Mouse (Mus musculus) embryonic facial prominence, embryonic 10.5 days (tissue): Measurements from ENCODE around the gene Acbd5. TPM values are rescaled to one million over a fixed set of nuclear protein-coding genes. Genes with fewer than 3 reads are reported as not detected.

Experiments used
- polyA plus RNA-seq: library from polyadenylated mRNA; unstranded; fragments of >200 nt; fragmentation: Nextera tagmentation; extraction: Ambion mirVana; gene quantifications from 2 replicates; pipeline ENCODE4 v1.2.1, GENCODE M21; 2016

Acbd5 gene
- polyA plus RNA-seq, 1 experiment from 2014 or later = 28.5 TPM

Other genes with a start within 250 kb of the Acbd5 start
- gene Pdss1, start 172.6 kb upstream of the Acbd5 start, polyA plus RNA-seq = 23.0 and 24.2 TPM in 2 replicates
- gene Abi1, start 27.9 kb upstream of the Acbd5 start, polyA plus RNA-seq = 34.4 and 38.5 TPM in 2 replicates
- gene Mastl, start 87.9 kb downstream of the Acbd5 start, polyA plus RNA-seq = 15.2 and 16.9 TPM in 2 replicates
- gene Yme1l1, start 88.2 kb downstream of the Acbd5 start, polyA plus RNA-seq = 74.0 and 75.7 TPM in 2 replicates
- not detected in 2 replicates for gene 4931423N10Rik, start 139.3 kb downstream of the Acbd5 start, polyA plus RNA-seq